Mouse (Mus musculus): Measurements from ENCODE around the gene Ushbp1.
"Not testable (repeated sequence)": the region's sequence is repeated elsewhere in the genome, so short reads cannot be mapped to it uniquely, and the experiment has no call there.

The Ushbp1 gene

GRCm38 (mm10) chr8:71369040-71369718, 26.4 kb downstream of the Ushbp1 start:
- no peak for DNase-seq (ENCODE audit: low spot score)

GRCm38 (mm10) chr8:71368366-71368765, 27.2 kb downstream of the Ushbp1 start:
- no peak for DNase-seq (ENCODE audit: low spot score)

- DNase-seq (ENCODE audit: low spot score): no peak
Measured at GRCm38 (mm10) chr8:71367529-71368176, 27.9 kb downstream of the Ushbp1 start.

GRCm38 (mm10) chr8:71366771-71367528, 28.7 kb downstream of the Ushbp1 start, which contains the start of gene Use1:
Gene Use1 (plus strand): TSS chr8:71366848.
- peak; percentile 60 for DNase-seq (ENCODE audit: low spot score)

GRCm38 (mm10) chr8:71358026-71358425, 37.6 kb downstream of the Ushbp1 start:
- no peak for DNase-seq (ENCODE audit: low spot score)

GRCm38 (mm10) chr8:71351520-71351919, 44.1 kb downstream of the Ushbp1 start:
- no peak for DNase-seq (ENCODE audit: low spot score)

- DNase-seq (ENCODE audit: low spot score): no peak
Measured at GRCm38 (mm10) chr8:71351117-71351516, 44.5 kb downstream of the Ushbp1 start.

GRCm38 (mm10) chr8:71346581-71346980, 49.0 kb downstream of the Ushbp1 start:
- DNase-seq (ENCODE audit: low spot score): no peak

- DNase-seq (ENCODE audit: low spot score): no peak
Measured at GRCm38 (mm10) chr8:71340625-71341024, 55.0 kb downstream of the Ushbp1 start.

- not testable (repeated sequence) for DNase-seq (ENCODE audit: low spot score)
Measured at GRCm38 (mm10) chr8:71337834-71338233, 57.8 kb downstream of the Ushbp1 start.
